Mouse (Mus musculus) liver, adult 2 months (tissue): Measurements from ENCODE around the gene Nos1ap. TPM values are rescaled to one million over a fixed set of nuclear protein-coding genes. Genes with fewer than 3 reads are reported as not detected.

Experiments used
- DNase-seq: peaks from one replicate; pipeline ENCODE4 v3.0.0-alpha.2; 2011; ENCODE audit warnings: low read depth, low spot score; ENCODE audit errors: extremely low read depth
- H3K27ac ChIP-seq: fragments of 200-500 bp; replicated peaks from 2 replicates; pipeline ENCODE4 v1.5.1; 2012; ENCODE audit warnings: low read depth, mild to moderate bottlenecking, control low read depth, inconsistent platforms, low read length; ENCODE audit not compliant: insufficient read depth
- H3K27me3 ChIP-seq: fragments of 200-500 bp; 2 replicates; pipeline ENCODE4 v1.6.1; 2012; ENCODE audit warnings: mild to moderate bottlenecking, moderate library complexity, low read length, inconsistent platforms; ENCODE audit not compliant: control insufficient read depth, insufficient read depth
- H3K36me3 ChIP-seq: fragments of 200-500 bp; 2 replicates; pipeline ENCODE4 v1.6.1; 2012; ENCODE audit warnings: low read length, inconsistent platforms; ENCODE audit not compliant: control insufficient read depth, insufficient read depth
- H3K4me1 ChIP-seq: fragments of 200-500 bp; 2 replicates; pipeline ENCODE4 v1.6.1; 2011; ENCODE audit warnings: low read length; ENCODE audit not compliant: control insufficient read depth, insufficient read depth
- H3K4me3 ChIP-seq: fragments of 200-500 bp; 2 replicates; pipeline ENCODE4 v1.5.1; 2011; ENCODE audit warnings: low read depth, mild to moderate bottlenecking, control low read depth, low read length, moderate library complexity; ENCODE audit not compliant: insufficient read depth
- H3K79me2 ChIP-seq: fragments of 200-500 bp; 2 replicates; pipeline ENCODE4 v1.6.1; 2012; ENCODE audit warnings: inconsistent platforms, mild to moderate bottlenecking, low read length, moderate library complexity; ENCODE audit not compliant: control insufficient read depth, insufficient read depth
- H3K9ac ChIP-seq: fragments of 200-500 bp; 2 replicates; pipeline ENCODE4 v1.6.1; 2012; ENCODE audit warnings: low read depth, mild to moderate bottlenecking, control low read depth, inconsistent platforms, low read length
- CTCF ChIP-seq: fragments of 200-500 bp; IDR thresholded peaks from 2 replicates; pipeline ENCODE4 v1.5.1; 2011; ENCODE audit warnings: low read depth, low read length, control low read depth
- POLR2A ChIP-seq: fragments of 200-500 bp; IDR thresholded peaks from 2 replicates; pipeline ENCODE4 v1.6.1; 2011; ENCODE audit warnings: low read length, control low read depth; ENCODE audit not compliant: insufficient read depth; ENCODE audit errors: extremely low read depth
- WGBS: fragments of 180-500 bp; shearing (Covaris S2); methylation state at CpG from one replicate; pipeline ENCODE4 v1.1.7; 2018; 5-methylcytosine and 5-hydroxymethylcytosine counted together
- polyA plus RNA-seq: library from polyadenylated mRNA; depleted of rRNA; stranded (reverse); fragments of >200 nt; gene quantifications from 2 replicates; pipeline ENCODE4 v1.2.3, GENCODE M21; 2012
- total RNA-seq: library from RNA; depleted of rRNA; stranded (reverse); fragments of >200 nt; gene quantifications from 2 replicates; pipeline ENCODE4 v1.2.3, GENCODE M21; 2014

Gene Nos1ap
- total and polyA plus RNA-seq, 2 experiments, result 1.8 to 3.1 TPM

DNA sequence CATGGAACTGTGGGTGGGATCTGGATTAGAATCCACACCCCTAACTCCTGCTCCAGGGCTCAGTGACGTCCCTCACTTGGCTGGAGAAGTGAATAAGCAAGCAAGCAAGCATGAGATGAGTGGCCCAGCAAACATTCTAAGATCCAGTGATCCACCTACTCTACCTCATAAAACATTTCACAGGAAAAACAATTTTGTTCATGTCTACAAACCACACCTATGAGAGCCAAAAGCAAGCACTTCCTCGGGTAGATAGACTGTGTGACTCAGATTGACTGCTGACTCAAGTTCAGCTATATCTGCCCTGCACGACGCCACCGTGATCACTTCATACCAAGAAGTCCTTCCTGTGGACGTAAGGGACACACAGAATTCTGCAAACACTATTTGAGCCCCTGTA is 116.2 kb downstream of the Nos1ap start:
- H3K4me1 ChIP-seq, result peaks cover under 1% of the 10 kb centered on the region; the same call in 1 of the 2 replicates
- 81% methylated on average over 6 of the region's 6 CpGs for WGBS
- H3K4me3 ChIP-seq, result no peak overlapping the region
- TF ChIP-seq CTCF (no peak), POLR2A (no peak)
- peaks cover 6% of the 10 kb centered on the region; the same call in 1 of the 2 replicates for H3K79me2 ChIP-seq
- no peak overlapping the region for H3K9ac ChIP-seq
- DNase-seq, result no peak
- H3K27ac ChIP-seq, result no peak overlapping the region
- no peaks in the 10 kb centered on the region for H3K36me3 ChIP-seq
- no peaks in the 10 kb centered on the region for H3K27me3 ChIP-seq

DNA sequence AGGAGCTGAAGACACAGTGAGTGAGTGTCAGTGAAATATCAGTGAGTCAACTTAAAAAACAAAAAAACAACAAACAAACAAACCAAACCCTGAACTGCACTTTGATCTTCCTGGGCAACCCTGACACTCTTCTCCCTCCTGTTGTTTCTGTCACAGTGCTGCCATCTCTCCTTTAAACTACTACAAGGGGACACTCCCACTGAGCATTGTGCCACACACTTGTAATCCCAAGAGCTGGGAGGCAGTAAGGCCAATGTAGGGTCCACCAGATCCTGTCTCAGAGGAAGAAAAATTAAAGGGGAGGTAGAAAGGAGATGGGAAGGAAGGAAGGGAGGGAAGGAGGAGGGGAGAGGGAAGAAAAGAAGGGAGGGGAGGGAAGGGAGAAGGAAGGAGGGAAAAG is 116.8 kb downstream of the Nos1ap start:
- TF ChIP-seq CTCF (no peak), POLR2A (no peak)
- no peaks in the 10 kb centered on the region for H3K36me3 ChIP-seq
- no peak for DNase-seq
- no peak overlapping the region for H3K27ac ChIP-seq
- peaks cover 7% of the 10 kb centered on the region; the same call in 1 of the 2 replicates for H3K79me2 ChIP-seq
- no peaks in the 10 kb centered on the region; the same call in 1 of the 2 replicates for H3K4me1 ChIP-seq
- H3K4me3 ChIP-seq, result no peak overlapping the region
- no peaks in the 10 kb centered on the region for H3K27me3 ChIP-seq
- H3K9ac ChIP-seq, result no peak overlapping the region

DNA sequence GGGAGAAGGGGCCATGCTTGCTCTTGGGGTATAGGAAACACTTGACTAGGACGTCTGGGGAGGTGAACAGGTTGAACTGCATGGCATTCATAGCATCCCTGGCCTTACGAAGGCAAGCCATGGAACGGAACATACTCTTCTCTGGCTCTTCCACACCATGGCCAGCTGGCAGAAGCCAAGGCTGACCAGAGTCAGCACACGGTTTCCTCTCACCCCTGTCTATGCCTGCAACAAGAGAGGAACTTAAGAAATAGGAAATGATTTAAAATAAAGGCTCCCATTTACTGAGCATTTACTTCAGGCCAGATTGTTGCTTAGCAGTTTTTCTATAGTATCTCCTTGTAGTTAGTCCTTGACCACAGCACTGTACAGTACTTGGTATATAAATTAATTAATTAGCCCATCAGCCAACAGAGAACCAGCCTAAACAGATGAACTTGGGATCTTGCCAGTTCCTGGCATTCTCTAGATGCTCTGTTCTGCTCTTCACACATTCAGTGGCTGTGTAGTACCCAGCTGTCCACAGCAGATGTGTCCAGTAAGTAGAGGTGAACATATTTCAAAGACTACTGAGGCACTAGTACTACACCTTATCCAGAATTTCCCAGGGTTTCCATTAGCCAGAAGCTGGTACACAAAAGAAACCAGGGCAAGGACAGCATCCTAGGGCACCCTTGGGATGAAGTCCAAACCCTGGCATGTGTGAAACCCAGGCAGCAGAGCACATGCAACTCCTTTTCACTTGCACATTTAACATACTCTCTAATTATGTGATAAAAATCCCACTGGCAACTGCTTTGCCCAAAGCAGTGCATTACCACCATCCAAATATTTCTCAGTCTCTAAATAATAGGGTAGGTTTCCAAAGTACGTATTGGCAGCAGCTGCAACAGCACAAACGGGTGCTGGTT is 123.3 kb downstream of the Nos1ap start:
- WGBS, result 64% methylated on average over 6 of the region's 6 CpGs
- no peak overlapping the region for H3K4me3 ChIP-seq
- no peak overlapping the region for H3K27ac ChIP-seq
- DNase-seq, result no peak
- H3K36me3 ChIP-seq, result no peaks in the 10 kb centered on the region
- H3K27me3 ChIP-seq, result no peaks in the 10 kb centered on the region
- no peak overlapping the region for H3K9ac ChIP-seq
- TF ChIP-seq CTCF (no peak), POLR2A (no peak)
- no peaks in the 10 kb centered on the region; the same call in 1 of the 2 replicates for H3K4me1 ChIP-seq
- H3K79me2 ChIP-seq, result peaks cover 5% of the 10 kb centered on the region; the same call in 1 of the 2 replicates

DNA sequence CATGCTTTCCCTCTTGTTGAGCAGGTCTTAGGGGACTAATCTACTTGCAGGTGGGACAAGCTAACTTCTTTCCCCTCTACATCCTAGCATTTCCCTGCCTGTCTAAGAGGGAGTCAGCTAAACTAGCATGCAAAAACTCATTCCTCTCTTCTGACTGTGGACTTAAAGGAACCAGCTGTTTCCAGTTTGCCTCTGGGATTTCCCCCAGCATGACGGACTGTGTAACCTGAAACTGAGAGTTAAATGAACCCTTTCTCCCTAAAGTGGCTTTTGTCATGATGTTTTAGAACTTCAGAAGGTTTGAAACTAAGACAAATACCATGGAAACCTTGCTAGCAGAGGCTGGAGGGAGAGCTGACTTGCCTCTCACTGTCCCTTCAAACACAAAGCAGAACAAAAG is 127.5 kb downstream of the Nos1ap start:
- peaks cover 6% of the 10 kb centered on the region; the same call in 1 of the 2 replicates for H3K79me2 ChIP-seq
- no peak overlapping the region for H3K27ac ChIP-seq
- H3K4me1 ChIP-seq, result no peaks in the 10 kb centered on the region
- H3K27me3 ChIP-seq, result no peaks in the 10 kb centered on the region
- 90% methylated on average over 1 of the region's 1 CpGs for WGBS
- no peak overlapping the region for H3K4me3 ChIP-seq
- H3K36me3 ChIP-seq, result no peaks in the 10 kb centered on the region
- no peak for DNase-seq
- no peak for TF ChIP-seq CTCF
- TF ChIP-seq POLR2A, result no peak
- H3K9ac ChIP-seq, result no peak overlapping the region

DNA sequence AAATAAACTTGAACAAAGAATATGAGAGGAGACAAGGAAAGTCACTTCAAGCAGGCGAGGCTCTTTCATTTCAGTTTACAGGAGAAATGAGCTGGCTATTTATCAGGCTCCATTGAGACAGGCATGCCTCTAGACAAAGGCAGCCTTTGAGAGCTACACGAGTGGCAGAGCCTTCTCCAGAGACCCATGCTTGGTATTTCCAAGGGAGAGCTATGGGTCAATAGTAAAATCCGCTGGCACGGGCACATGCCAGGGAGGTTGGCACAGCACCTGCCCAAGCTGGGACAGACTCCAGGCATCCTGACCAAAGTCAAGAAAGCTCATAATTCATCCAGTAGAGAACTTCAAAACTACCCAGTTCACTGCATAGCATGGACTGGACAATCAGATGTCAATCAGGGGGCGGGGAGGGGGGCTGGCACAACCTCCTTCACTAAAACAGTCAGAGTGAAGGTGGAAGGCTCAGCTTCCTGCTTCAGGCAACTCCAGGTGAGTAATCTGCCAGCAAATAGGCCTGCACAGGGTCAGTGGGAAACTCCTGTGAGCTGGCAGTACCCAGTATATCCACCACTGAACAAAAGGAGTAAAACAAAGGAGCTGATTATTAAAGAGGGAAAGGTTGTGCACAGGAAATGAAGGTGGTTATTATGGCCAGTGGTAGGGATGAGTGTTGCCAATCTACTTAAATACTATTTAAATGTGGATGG is 129.6 kb downstream of the Nos1ap start:
- WGBS, result 32% methylated on average over 5 of the region's 5 CpGs
- no peaks in the 10 kb centered on the region for H3K36me3 ChIP-seq
- peaks cover 14% of the 10 kb centered on the region; the same call in 1 of the 2 replicates for H3K79me2 ChIP-seq
- H3K9ac ChIP-seq, result no peak overlapping the region
- DNase-seq, result peak; percentile 87
- no peak for TF ChIP-seq CTCF
- TF ChIP-seq POLR2A, result no peak
- peaks cover 2% of the 10 kb centered on the region; the same call in 1 of the 2 replicates for H3K4me1 ChIP-seq
- no peak overlapping the region for H3K4me3 ChIP-seq
- no peak overlapping the region for H3K27ac ChIP-seq
- no peaks in the 10 kb centered on the region for H3K27me3 ChIP-seq
